Mouse (Mus musculus) liver, embryonic 14.5 days (tissue): ENCODE measurements around the gene Gm45140.

Experiments
- CTCF ChIP-seq: IDR thresholded peaks from 2 replicates; pipeline ENCODE4 v1.5.1; 2016; ENCODE audit warnings: antibody characterized with exemption, low read depth, control low read depth
- EP300 ChIP-seq: IDR thresholded peaks from 2 replicates; pipeline ENCODE4 v1.6.1; 2016; ENCODE audit warnings: antibody characterized with exemption, low read depth

- TF ChIP-seq CTCF (no peak), EP300 (no peak)
Measured at GRCm38 (mm10) chr6:87806857-87807256, 28.7 kb downstream of the Gm45140 start.
